Mouse (Mus musculus) embryo, embryonic 9.5 days (tissue): ENCODE data around the gene Ip6k1.
A peak's percentile ranks its signal among the peaks of the same experiment; 100 is the strongest.

Experiments
- DNase-seq: peaks from one replicate; pipeline ENCODE4 v3.0.0-alpha.2; 2017; ENCODE audit errors: extremely low spot score

The Ip6k1 gene

DNA sequence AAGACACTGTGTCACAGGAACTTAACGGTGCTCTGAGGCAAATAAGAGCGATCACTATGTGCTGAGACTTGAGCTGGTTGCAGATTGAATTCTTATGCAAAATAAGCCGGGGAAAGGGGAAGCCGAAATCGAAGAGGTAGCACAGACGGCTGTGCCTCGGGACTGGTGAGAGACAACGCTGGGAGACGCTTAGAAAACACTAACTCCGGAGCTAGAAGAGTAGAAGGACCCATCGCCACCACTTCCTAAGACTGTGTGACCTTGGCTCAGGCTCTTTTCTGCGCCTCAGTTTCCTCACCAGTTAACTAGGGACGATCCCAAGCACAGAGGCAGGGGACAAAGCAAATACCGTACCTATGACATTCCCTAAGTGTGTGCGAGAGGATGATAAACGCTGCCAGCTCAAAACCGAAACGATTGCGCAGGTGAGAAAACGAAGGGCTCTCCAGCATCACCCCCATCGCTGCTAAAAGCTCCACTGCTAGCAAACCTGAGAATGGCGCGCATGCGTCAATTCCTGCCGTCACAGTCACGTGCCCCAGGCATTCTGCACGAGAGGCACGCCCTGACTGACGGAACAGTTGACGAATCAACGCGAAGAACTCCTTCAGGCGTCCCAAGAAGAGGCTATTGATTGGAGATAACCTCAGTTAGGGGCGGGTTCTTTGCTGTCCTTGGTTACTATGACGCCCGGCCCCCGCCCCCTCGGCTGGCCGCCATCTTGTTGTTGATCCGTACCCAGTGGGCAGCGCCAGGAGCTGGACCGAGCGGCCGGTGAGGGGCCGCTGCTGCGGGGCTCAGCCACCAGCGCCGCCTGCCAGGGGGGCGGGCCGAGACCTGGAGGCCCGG is at the start of gene Ip6k1:
Gene Ip6k1 (plus strand): TSS at position 580 of the 849 bp plus-strand sequence.
- DNase-seq: peak; percentile 99

DNA sequence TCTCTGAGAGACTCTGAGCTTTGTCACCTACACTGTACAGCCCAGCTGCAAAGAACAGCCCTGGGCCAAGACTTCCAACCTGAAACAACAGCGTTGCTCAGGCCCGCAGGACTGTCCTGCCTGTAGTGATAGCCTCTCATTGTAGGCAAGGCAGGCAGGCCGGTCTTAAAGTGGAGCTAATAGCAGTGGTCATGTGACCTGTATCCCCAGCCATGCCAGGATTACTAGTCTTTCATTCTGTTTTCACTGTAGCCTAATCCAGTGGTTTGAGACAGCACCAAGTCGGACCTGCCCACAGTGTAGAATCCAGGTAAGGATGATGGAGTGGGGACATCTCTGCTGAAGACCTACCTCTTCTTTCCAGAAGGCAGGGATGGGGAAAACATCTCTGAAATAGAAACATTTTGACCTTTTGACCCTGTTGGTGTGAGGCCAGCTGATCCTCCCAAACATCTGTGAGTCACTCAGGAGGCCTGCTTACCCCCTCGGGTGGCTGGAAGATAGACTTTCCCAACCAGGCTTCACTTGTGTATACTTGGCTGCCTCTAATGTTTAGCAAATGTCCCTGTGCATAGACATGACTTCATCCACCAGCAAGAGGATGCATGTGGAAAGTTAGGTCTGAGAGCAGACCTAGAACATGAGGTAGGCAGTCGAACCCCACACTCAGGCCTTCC is 46.5 kb upstream of the Ip6k1 start:
- DNase-seq: no peak

DNA sequence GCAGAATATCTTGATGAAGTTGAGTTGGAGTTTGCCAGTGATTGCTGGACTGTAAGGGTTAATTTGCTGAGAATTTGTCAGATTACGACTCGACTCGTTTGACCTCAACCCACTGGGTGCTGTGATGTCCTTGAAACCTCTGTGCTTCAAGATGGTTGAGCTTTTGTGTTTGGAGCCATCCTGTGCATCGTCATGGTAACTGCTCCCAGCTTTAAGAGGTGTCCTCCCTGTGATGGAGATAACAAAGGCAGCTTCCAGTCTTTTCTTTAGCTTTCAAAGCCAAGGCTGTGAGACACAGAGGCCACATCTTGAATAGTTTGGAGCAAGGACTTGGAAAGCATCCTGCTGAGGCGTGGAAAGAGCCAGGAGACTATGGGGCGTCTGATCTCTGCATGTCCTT is 45.2 kb upstream of the Ip6k1 start:
- no peak for DNase-seq

DNA sequence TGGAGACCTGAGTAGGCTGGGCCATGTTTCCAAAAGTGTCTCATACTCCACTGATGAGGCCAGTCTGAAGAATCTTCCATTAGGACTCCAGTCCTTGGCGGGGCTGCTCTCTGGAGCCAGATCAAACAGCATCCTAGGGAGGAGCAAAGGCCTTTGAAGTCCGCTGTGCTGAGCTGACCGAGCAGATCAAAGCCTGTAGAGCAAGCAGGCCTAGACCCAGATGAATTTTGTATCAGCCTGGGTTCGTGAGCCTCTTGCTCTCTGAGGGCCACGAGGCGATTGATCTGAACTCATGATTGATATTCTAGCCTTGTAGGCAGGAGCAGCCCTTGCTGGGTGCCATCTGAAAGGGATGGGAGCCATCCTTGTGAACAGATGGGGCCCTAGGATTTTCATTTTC is 42.4 kb upstream of the Ip6k1 start:
- no peak for DNase-seq

DNA sequence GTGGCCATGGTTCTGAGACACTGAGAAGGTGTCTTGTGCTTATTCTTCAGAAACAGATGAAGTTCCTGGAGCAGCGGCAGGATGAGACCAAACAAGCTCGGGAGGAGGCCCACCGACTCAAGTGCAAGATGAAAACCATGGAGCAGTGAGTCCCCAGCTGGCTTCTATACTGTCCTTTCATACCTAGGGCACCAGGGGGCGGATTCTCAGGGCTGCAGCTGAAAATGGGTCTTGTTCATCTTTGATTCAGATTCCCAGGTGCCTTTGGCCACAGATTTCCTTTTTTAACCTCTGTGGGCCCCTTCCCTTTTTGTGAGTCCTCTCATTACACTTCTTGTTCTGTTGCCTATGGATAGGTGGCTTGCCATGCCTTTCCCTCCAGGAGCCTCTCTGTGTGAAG is 41.4 kb upstream of the Ip6k1 start:
- DNase-seq: no peak

DNA sequence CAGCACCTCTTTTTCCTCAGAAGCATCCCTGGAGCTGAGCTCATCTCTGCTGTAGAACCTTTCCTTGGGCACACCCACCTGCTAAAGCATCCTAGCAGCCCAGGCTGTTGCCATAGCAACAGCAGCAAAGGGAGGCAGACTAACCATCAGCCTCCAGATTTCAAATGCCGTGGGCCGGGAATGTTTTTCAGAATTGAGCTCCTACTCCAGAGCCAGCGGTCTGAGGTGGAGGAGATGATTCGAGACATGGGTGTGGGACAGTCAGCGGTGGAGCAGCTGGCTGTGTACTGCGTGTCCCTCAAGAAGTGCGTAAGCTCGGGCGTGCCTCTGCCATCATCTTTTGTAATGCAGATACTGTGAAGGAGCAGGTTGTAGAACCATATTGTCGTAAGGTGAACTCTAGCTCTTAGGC is 40.9 kb upstream of the Ip6k1 start:
- DNase-seq: no peak

DNA sequence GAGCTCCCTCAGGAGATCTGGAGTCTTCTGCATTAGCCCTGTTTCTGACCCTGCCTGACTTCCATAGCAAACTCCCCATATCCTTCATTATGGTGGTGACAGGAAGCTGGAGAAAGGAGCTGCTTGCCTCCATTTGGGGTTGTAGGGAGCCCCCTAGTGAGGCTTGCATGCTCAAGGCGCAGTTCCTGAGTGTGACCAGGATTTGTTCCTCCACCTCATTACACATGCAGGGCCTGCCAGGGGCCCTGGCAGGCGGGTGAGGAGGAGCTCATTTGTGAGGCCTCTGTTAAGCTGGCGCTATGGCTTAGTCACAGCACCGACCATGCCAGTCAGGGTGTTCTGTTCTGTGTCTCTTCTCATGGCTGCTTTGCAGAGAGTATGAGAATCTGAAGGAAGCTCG is 40.4 kb upstream of the Ip6k1 start:
- no peak for DNase-seq

DNA sequence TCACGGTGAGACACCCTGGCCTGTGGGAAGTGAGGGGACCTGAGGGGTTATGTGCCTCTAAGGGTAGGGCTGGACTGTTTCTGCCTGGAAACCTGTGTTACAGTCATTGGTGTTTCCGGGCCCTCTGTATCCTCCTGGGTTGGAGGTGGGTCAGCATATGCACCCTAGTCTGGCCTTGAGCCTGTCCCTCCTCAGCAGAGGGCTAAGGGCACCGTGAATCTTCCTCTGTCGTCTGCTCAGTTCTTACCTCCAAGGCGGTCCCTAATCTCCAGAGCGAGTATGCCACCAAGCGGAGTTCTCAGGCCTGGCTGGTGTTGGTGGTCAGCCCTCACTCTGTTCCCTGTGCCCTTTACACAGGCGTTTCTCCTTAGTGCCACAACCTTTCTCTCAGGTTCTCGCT is 39.4 kb upstream of the Ip6k1 start:
- DNase-seq: no peak

DNA sequence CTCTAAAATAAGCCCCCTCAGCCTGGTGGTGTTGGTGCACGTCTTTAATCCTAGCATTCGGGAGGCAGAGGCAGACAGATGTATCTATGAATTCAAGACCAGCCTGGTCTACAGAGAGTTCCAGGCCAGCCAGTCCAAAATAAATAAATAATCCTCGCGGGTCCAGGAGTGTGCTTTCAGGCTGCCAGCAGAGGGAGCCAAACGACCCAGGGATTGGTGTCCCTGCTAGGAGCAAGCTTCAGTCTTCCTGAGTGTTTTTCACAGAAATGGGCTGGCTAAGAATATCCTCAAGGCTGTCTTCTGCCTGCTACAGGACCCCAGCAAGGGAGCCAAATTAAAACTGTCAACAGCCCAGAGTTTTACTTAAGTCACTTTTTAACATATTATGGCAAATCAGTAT is 38.6 kb upstream of the Ip6k1 start:
- DNase-seq: peak; percentile 84

DNA sequence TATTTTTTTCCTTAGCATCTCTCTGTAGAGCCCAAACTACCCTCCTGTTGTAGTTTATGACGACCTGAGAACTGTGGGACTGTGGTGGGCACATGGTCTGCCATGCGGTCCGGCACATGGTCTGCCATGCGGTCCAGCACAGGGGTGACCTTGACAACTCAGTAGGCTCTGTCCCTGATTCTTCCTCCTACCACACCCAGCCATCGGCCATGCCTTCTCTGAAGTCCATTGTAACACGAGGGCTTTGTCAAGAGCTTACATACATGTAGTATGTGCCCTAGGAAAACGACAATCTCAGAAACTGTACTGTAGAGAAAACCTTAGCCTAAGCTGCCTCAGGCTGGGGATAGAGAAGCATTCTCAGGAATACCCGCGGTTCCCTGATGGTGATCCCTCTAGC is 37.6 kb upstream of the Ip6k1 start:
- DNase-seq: no peak

DNA sequence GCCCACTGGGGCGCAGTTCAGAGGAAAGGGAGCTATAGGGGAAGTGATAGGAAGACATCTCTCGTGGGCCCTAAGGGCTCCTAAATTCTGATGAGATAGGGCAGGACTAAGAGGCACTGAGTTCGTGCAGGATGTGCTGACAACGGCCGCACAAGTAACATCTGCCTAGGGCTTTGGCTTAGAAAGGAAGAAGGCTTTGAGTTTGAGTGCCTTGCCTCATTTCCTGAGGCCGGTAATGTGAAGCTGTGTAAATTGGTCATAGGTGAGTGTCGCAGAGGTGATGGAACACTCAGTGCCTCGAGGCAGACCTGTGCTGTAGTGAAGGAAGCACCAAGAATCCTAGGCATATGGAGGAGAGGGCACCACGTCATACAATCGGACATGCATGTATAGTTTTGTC is 35.6 kb upstream of the Ip6k1 start:
- no peak for DNase-seq

DNA sequence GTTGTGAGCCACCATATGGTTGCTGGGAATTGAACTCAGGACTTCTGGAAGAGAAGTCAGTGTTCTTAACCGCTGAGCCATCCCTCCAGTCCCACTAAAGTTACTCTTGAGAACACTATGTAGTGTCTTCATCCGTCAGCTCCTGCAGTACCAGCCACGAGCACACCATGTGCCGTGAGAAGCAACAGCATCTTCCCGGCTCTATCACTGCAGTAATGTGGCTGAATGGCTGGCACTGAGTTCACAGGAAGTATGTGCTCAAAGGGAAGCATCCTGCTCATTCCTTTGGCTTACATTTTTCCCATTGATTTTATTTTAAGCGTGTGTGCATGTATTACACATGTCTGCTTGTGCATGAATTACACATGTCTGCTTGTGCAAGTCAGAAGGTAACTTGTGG is 34.9 kb upstream of the Ip6k1 start:
- DNase-seq: no peak

DNA sequence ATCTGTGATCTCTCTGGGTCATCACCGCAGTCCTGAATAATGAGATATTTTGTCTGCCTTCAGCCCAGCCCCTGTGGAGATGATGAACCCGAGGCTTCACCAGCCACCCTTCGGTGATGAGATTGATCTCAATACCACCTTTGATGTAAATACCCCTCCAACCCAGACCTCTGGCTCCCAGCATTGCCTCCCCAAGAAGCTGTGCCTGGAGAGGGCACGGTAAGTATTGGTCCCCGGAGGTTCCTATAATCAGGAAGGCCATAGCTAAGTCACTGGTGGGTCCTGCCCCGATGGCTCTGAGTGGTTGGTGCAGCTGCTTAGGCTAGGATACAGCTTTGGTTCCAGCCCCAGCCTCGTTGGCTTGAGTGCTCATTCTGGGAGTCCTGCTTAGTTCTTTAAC is 33.8 kb upstream of the Ip6k1 start:
- DNase-seq: no peak

DNA sequence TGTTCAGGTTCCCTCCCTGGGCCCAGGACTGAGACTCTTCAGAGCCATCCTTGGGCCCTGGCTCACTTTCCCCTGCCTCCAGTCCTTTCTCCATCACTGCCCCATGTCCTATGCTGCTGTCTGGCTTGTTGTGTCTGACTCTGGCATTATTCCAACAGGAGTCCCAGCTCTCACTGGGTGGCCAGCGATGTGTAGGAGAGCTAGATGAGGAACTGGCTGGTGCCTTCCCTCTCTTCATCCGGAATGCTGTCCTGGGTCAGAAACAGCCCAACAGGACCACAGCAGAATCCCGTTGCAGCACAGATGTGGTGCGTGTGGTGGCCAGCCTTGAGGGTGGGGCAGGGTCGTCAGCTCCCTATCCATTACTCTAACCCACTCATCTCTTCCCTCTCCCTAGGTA is 32.0 kb upstream of the Ip6k1 start:
- no peak for DNase-seq

DNA sequence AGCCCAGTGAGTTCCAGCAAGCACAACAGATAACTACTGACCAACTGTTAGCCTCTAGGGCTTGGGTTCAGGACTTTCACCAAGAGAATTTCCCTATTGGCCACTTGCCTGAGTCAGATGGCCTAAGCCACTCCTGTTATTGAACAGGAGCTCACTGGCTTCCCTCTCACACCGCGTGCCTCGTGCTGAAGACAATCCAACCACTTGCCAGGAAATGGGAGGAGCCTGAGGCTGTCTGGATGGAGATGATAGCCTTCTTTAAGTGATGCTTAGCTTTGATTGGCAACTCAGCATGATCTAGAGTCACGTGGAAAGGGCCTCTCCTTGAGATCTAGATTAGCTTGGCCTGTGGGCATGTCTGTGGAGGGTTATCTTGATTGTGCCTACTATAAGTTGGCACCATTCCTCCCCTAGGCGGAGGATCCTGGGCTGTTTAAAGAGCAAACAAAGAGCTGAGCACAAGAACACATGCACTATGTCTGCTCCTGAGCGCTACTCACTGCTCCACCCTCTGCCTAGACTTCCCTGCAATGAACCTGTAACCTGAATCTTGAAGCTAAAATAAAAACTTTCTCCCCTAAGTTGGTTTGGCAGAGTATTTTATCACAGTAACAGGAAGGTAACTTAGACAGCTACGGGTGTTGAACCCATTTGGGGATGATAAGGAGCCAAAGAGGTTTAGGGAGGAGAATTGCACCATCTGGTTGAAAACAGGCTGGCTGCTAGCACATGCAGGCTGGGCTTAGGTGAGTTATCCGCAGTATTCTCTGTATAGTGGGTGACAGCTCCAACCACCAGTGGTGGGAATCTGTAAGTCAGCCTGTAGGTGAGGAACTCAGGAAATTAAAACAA is 30.4 kb upstream of the Ip6k1 start:
- DNase-seq: no peak

DNA sequence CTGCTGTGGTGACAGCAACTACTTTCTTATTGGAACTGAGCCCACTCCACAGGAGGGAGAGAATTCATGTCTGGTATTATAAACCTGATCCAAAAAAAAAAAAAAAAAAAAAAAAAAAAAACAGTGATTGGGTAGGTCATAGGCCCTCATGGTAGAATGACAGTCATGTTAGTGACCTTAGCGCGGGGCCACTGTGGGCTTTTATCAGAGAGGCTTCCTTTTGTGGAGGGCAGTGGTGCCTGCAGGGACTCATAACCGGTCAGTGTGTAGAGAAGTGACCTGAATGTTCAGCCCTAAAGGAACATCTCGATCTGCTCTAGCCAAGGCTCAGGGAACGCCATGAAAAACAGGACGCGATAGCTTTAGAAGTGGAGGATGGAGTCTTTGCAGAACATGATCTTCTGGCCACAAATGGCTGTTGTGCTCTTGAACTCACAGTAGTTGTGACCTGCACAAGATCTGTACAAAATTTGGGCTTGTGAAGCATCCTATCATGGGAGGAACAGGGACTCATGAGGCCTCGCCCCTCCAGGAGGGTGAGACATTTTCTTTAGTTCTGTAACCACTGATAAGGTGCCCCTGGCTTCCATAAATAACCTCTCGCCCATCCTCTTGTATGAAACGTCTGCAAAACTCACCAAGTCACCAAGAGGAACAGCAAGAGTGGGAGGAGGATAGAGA is 27.7 kb upstream of the Ip6k1 start:
- no peak for DNase-seq

DNA sequence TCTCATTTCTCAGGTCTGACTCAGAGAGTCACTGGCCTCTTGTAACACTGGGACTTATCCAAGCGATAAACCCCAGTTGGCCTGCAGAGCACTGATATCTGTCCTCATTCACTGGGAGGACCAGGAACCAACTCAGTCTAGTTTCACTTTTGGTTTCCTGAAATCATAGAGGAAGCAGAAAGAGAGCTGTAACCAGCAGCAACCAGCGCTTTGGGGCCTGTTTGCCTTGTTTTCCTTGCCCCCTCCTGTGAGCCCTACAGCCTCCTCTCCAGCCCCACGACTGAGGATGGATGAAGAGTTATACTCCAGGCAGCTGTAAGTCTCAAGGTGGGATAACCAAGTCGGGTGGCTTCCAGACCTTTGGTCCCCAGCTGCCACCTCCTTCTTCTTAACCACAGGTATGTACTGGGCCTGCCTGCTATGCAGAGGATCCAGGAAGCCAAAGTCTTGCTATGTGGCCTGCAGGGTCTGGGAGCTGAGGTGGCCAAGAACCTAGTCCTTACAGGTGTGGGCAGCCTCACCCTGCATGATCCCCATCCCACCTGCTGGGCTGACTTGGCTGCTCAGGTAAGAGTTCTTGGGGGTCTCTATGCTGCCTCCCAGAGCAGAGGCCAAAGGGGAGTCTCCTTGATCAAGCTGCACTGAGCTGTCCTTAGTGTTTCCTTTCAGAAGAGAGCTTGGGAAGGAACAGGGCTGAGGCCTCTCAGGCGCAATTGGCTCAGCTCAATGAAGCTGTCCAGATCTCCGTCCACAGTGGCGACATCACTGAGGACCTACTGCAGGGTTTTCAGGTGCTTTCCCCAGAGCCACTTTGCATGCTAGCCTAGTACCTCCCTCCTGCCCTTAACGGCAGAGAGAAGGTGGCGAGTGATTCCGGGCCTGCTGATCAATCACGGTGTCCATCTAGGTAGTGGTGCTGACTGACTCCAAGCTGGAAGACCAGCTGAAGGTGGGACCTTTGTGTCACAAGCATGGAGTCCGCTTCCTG is 26.6 kb upstream of the Ip6k1 start, which contains the start of gene Uba7:
Gene Uba7 (plus strand): TSS at position 107 of the 988 bp plus-strand sequence.
- no peak for DNase-seq

DNA sequence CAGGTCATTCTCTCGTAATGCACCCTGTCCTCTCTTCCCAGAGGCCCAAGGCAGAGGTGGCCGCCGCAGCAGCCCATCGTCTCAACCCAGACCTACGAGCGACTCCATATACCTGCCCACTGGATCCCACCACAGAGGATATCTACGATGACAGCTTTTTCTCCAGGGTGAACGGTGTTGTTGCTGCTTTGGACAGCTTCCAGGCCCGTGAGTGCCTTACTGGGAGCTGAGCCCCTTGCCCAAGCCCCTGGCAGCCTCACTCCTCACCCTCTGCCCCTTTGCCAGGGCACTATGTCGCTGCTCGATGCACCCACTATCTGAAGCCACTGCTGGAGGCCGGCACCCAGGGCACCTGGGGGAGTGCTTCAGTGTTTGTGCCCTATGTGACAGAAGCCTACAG is 23.5 kb upstream of the Ip6k1 start:
- DNase-seq: no peak

DNA sequence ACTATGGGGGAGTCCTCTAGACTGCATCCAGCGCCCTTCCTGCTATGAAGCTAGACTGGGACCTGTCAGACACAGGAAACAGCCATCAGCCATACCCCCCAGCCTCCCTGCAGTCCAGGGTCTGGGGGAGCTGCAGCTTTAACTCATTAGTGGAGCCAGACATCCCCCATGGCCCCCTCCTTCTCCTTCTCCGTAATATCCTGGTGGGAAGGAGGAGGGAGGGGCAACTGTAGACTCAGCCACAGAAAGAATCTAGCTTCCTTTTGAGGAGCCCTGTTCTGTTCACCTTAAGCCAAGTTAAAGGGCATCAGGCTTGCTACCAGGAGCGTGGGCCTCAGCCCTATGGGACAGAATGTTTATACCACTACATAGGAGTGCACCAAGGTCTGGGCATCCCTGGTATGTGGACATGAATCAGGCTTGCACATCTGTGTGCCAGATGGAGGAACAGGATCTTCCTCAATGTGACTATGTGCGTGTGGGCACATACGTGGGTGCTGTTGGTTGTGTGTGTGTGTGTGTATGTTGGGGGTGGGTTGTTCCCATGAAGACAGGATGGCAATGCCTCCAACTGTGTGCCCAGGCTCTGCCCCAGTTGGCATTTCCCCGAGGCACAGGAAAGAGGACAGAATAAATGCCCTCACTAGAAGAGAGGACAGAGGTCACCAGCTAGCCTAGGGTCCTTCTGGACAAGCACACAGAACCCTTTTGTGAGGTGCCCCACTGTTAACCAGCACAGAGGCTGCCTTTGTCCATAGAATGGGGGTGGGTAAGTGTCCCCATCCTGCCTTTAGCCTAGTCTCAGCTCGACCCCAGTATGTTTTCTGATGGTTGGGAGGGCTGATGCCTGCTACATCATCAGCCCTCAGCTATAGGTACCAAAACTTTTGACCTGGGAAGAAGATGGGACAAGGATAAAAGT is 20.4 kb upstream of the Ip6k1 start:
- peak; percentile 74 for DNase-seq
